Comparison of ENCODE assay signal across 8 mouse cellular contexts in genomic region chr3:146345308-146345780, GRCm38 (mm10). TPM values are rescaled to one million over a fixed set of nuclear protein-coding genes. Genes with fewer than 3 reads are reported as not detected.
DNase-seq lines count a peak whose midpoint lies in the region; ATAC-seq and TF ChIP-seq lines count a peak whose summit lies in the region.

No protein-coding gene starts in this region.

- no peaks in the 10 kb centered on the region for H3K36me3 ChIP-seq in liver, adult 2 months (ENCODE audit: control insufficient read depth, insufficient read depth, low read length)
- no peaks in the 10 kb centered on the region for H3K36me3 ChIP-seq in myocyte (ENCODE audit: control insufficient read depth, insufficient read depth)
- no peaks in the 10 kb centered on the region for H3K36me3 ChIP-seq in stomach, embryonic 15.5 days

- ATAC-seq in stomach, embryonic 15.5 days (ENCODE audit: insufficient read depth, low FRiP score, low read depth): peak; percentile 57

- H3K9me3 ChIP-seq in stomach, embryonic 15.5 days: no peaks in the 10 kb centered on the region

- H3K9ac ChIP-seq in liver, adult 2 months (ENCODE audit: low read depth, low read length): no peak overlapping the region
- no peak overlapping the region for H3K9ac ChIP-seq in stomach, embryonic 15.5 days

- H3K27me3 ChIP-seq in liver, adult 2 months (ENCODE audit: control insufficient read depth, insufficient read depth, low read length): no peaks in the 10 kb centered on the region
- no peaks in the 10 kb centered on the region for H3K27me3 ChIP-seq in myocyte (ENCODE audit: control insufficient read depth, insufficient read depth, insufficient read length)
- H3K27me3 ChIP-seq in stomach, embryonic 15.5 days (replicated peaks): 0 out of 2 replicates have a peak, but pooled peaks cover 2% of the 10 kb centered on the region

- H3ac ChIP-seq in myocyte (ENCODE audit: control insufficient read depth, insufficient read length): no peak overlapping the region

- peak; percentile 57 to 65 for DNase-seq in B cell, adult 2 months
- peak; percentile 74 for DNase-seq in adrenal gland, adult 2 months
- peak; percentile 85 for DNase-seq in embryo, embryonic 11 days
- DNase-seq in heart, adult 18-20 months: peak; percentile 53 to 62
- peak; percentile 51 for DNase-seq in kidney, adult 9 months
- peak; percentile 16 for DNase-seq in liver, adult 2 months (ENCODE audit: extremely low read depth, low read depth, low spot score)

- peak; percentile 96 for TF ChIP-seq CTCF in liver, adult 2 months (IDR thresholded peaks at IDR 0.05; ENCODE audit: low read depth, low read length)

- H3K4me2 ChIP-seq in myocyte (ENCODE audit: low read depth): peak overlapping the region; percentile 89
- peak overlapping the region; percentile 52 for H3K4me2 ChIP-seq in stomach, embryonic 15.5 days

- H3K27ac ChIP-seq in liver, adult 2 months (replicated peaks; ENCODE audit: insufficient read depth, low read depth, low read length): no peak overlapping the region
- no peak overlapping the region for H3K27ac ChIP-seq in stomach, embryonic 15.5 days

- no peaks in the 10 kb centered on the region for H3K4me1 ChIP-seq in liver, adult 2 months (ENCODE audit: control insufficient read depth, insufficient read depth, low read length)
- peaks cover 4% of the 10 kb centered on the region; the same call in 1 of the 2 replicates for H3K4me1 ChIP-seq in stomach, embryonic 15.5 days

- 16% methylated on average over 18 of the region's 18 CpGs for WGBS in liver, adult 2 months
- WGBS in stomach, embryonic 15.5 days: 4% methylated on average over 18 of the region's 18 CpGs

- no peaks in the 10 kb centered on the region for H3K79me2 ChIP-seq in liver, adult 2 months (ENCODE audit: control insufficient read depth, insufficient read depth, low read length)
- no peaks in the 10 kb centered on the region for H3K79me2 ChIP-seq in myocyte (ENCODE audit: control insufficient read depth, insufficient read depth)

- TF ChIP-seq POLR2A in liver, adult 2 months (IDR thresholded peaks at IDR 0.05; ENCODE audit: extremely low read depth, insufficient read depth, low read length): no peak
- no peak for TF ChIP-seq POLR2A in myocyte (IDR thresholded peaks at IDR 0.05; ENCODE audit: insufficient read length, low read depth)

- H3K4me3 ChIP-seq in liver, adult 2 months (ENCODE audit: insufficient read depth, low read depth, low read length): no peak overlapping the region
- H3K4me3 ChIP-seq in myocyte: no peak overlapping the region
- peak overlapping the region; percentile 25 for H3K4me3 ChIP-seq in stomach, embryonic 15.5 days (replicated peaks)

TF ChIP-seq in myocyte, 11 proteins besides CTCF, POLR2A, EP300 and RAD21:
- TF ChIP-seq TCF3 (IDR thresholded peaks at IDR 0.05; ENCODE audit: insufficient read length, low read depth) (no peak), MYOG (IDR thresholded peaks at IDR 0.05; ENCODE audit: control insufficient read depth in 1 of 3, insufficient read depth in 1 of 3, insufficient read length in 2 of 3, low read depth in 2 of 3) (no peak), CEBPB (IDR thresholded peaks at IDR 0.05; ENCODE audit: insufficient read depth, poor library complexity, severe bottlenecking) (no peak), MYOD1 (IDR thresholded peaks at IDR 0.05; ENCODE audit: control insufficient read depth in 1 of 3, insufficient read length in 2 of 3, low read depth in 2 of 3) (no peak), TCF12 (IDR thresholded peaks at IDR 0.05; ENCODE audit: insufficient read depth, poor library complexity, severe bottlenecking) (no peak), E2F4 (IDR thresholded peaks at IDR 0.05; ENCODE audit: insufficient read depth) (no peak), REST (IDR thresholded peaks at IDR 0.05; ENCODE audit: insufficient read depth, insufficient read length) (no peak), MAX (IDR thresholded peaks at IDR 0.05; ENCODE audit: low read depth) (no peak), POLR2AphosphoS2 (IDR thresholded peaks at IDR 0.05; ENCODE audit: insufficient read length, low read depth) (no peak)

RNA-seq across cellular contexts. Expression of gene Ssx2ip, which starts 59.1 kb away (rescaled TPM):
- total RNA-seq in adrenal gland, adult 2 months (2021): 10 to 100 TPM in 1 of 2 experiments, 1 to 10 TPM in 1; 5.1 to 10.1 TPM
- 1.5 and 1.6 TPM in 2 replicates for polyA plus RNA-seq in adrenal gland, adult 2 months (2012; rRNA removed)
- total RNA-seq in heart, adult 18-20 months (2021): 10 to 100 TPM; 13.0 to 15.1 TPM
- 6.2 and 6.4 TPM in 2 replicates for total RNA-seq in liver, adult 2 months (2014; rRNA removed)
- polyA plus RNA-seq in liver, adult 2 months (2012; rRNA removed): 1.7 and 2.4 TPM in 2 replicates
- polyA plus RNA-seq in myocyte (2012; fragmentation: generic; extraction: Trizol): 13.5 TPM
- 31.2 and 35.9 TPM in 2 replicates for polyA plus RNA-seq in stomach, embryonic 15.5 days (2015; fragmentation: Nextera tagmentation; extraction: Ambion mirVana)

Comparison
In these comparisons a context has a peak if more than half of its experiments do, and no peak if none do; other contexts are left out.
1. DNase-seq: peak in every context shown above with its lines; median percentile 85 in embryo, embryonic 11 days; 74 in adrenal gland, adult 2 months; 61 in B cell, adult 2 months; 58 in heart, adult 18-20 months; 51 in kidney, adult 9 months; 16 in liver, adult 2 months.